Mouse (Mus musculus): ENCODE results near the gene Cryba2. TPM values are rescaled to one million over a fixed set of nuclear protein-coding genes. Genes with fewer than 3 reads are reported as not detected.

Gene Cryba2
- polyA plus RNA-seq, 1 experiment from 2014 or later, result not detected

- Histone ChIP-seq H3K4me3 (ENCODE audit: low read depth, low read length) (no peak overlapping the region), H3K4me1 (ENCODE audit: control insufficient read depth, insufficient read depth, low read length) (no peaks in the 10 kb centered on the region), H3K27me3 (replicated peaks; ENCODE audit: control insufficient read depth, insufficient read depth, low read length) (no peaks in the 10 kb centered on the region), H3K9ac (ENCODE audit: low read length) (no peak overlapping the region), H3K4me2 (ENCODE audit: low read length) (no peak overlapping the region), H3K36me3 (ENCODE audit: control insufficient read depth, insufficient read depth, low read length) (no peaks in the 10 kb centered on the region), H3K9me3 (replicated peaks; ENCODE audit: control insufficient read depth, low read length) (0 out of 2 replicates have a peak, but pooled peaks cover 2% of the 10 kb centered on the region), H3K27ac (ENCODE audit: low read depth, low read length) (no peak overlapping the region)
- no peak for DNase-seq (ENCODE audit: low spot score)
- ATAC-seq, result no peak
- 16% methylated on average over 13 of the region's 13 CpGs for WGBS
Observed at GRCm38 (mm10) chr1:74915706-74916105, 22.8 kb upstream of the Cryba2 start.

DNA sequence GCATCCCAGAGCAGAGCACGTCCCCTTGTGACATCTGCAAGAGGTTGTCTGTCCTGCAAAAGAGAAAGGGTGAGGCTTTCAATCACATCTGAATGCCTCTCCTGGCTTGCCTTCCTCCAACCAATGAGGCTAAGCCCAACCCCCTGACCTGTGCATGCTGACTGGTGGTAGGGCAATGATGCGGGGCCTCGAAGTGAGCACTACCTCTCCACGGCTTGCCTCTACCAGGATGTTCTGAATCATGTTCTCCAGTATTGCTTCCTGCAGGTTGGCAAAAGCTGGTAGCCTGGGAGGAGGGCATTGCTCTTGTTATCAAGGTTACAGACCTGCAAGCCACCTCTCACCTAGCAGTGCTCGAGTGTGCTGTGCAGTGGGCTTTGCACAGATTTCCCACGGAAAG lies 9.2 kb upstream of the Cryba2 start:
- Histone ChIP-seq H3K4me3 (ENCODE audit: low read depth, low read length) (no peak overlapping the region), H3K27me3 (replicated peaks; ENCODE audit: control insufficient read depth, insufficient read depth, low read length) (peaks cover 50% of the 10 kb centered on the region), H3K9me3 (replicated peaks; ENCODE audit: control insufficient read depth, low read length) (no peaks in the 10 kb centered on the region), H3K9ac (ENCODE audit: low read length) (no peak overlapping the region), H3K4me2 (ENCODE audit: low read length) (no peak overlapping the region), H3K36me3 (ENCODE audit: control insufficient read depth, insufficient read depth, low read length) (no peaks in the 10 kb centered on the region), H3K4me1 (ENCODE audit: control insufficient read depth, insufficient read depth, low read length) (peaks cover 4% of the 10 kb centered on the region; the same call in 1 of the 2 replicates), H3K27ac (ENCODE audit: low read depth, low read length) (no peak overlapping the region)
- WGBS, result 36% methylated on average over 6 of the region's 6 CpGs
- DNase-seq (ENCODE audit: low spot score), result no peak
- ATAC-seq, result no peak

DNA sequence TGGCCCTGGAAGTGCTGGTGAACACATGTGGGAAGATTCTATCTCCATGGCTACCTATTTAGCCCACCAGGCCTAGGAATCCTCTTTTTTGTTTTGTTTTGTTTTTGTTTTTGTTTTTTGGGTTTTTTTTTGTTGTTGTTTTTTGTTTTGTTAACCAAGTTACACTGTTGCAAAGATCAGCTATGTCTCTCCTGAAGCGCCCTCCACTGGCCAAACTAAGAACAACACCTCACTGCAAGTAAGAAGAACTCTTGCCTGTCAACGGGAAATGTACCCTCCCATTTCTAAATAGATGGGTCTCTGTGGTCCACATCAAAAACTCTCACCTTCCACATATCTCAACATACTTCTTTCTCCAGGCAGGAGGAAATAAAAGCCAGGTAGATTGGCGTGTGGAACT lies 8.7 kb upstream of the Cryba2 start:
- H3K4me1 ChIP-seq (ENCODE audit: control insufficient read depth, insufficient read depth, low read length), result peaks cover 4% of the 10 kb centered on the region; the same call in 1 of the 2 replicates
- no peak overlapping the region for H3K4me2 ChIP-seq (ENCODE audit: low read length)
- no peaks in the 10 kb centered on the region for H3K9me3 ChIP-seq (replicated peaks; ENCODE audit: control insufficient read depth, low read length)
- H3K36me3 ChIP-seq (ENCODE audit: control insufficient read depth, insufficient read depth, low read length), result no peaks in the 10 kb centered on the region
- no peak for ATAC-seq
- DNase-seq (ENCODE audit: low spot score), result no peak
- 3% methylated on average over 3 of the region's 3 CpGs for WGBS
- no peak overlapping the region for H3K9ac ChIP-seq (ENCODE audit: low read length)
- peaks cover 55% of the 10 kb centered on the region for H3K27me3 ChIP-seq (replicated peaks; ENCODE audit: control insufficient read depth, insufficient read depth, low read length)
- no peak overlapping the region for H3K4me3 ChIP-seq (ENCODE audit: low read depth, low read length)
- no peak overlapping the region for H3K27ac ChIP-seq (ENCODE audit: low read depth, low read length)

DNA sequence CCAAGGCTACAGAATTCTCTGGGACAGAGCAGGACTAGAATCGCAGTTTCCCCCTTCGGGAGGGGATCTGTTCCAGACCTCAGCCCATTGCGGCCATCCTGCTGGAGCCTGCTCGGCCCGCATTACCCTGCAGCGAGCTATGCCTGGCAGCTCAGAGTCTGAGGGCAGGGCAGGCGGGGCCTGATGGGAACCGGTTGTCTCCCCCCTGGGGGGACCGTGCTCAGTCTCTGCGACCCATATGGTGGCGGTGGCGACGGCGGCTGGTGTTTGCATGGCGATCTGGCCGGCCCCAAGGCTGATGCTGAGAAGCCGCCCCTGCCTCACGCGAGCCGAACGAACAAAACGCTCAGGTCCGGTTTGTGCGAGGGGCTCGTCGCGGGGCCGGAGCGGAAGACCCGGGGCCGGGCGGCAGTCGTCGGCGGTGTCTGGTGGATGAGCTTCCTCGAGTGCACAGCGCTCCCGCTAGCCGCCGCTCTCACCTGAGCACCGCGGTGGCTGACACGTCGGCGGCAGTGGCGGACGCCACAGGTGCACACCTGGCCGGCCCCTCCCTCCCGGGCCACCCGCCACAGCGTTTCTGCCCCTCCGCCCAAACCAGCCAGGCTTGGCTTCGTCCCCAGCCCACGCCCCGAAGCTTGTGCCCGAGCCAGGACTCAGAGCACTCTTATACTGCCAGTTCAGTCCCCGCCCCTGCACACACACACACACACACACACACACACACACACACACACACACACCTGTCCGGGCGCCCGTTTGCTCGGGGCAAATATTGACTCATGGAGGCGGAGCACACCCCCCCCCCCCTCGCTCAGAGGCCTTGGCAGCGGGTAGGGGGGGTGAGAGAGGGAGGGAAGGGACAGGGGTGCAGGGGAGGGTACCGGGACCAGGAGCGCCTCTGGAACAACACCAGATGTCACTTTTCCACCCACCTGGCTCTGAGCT lies 7.7 kb upstream of the Cryba2 start:
- DNase-seq (ENCODE audit: low spot score) (no peak), ATAC-seq (peak; percentile 42)
- Histone ChIP-seq H3K4me1 (ENCODE audit: control insufficient read depth, insufficient read depth, low read length) (peaks cover 4% of the 10 kb centered on the region; the same call in 1 of the 2 replicates), H3K27ac (ENCODE audit: low read depth, low read length) (no peak overlapping the region), H3K4me2 (ENCODE audit: low read length) (peak overlapping the region; percentile 61), H3K36me3 (ENCODE audit: control insufficient read depth, insufficient read depth, low read length) (no peaks in the 10 kb centered on the region), H3K4me3 (ENCODE audit: low read depth, low read length) (peak overlapping the region; percentile 28), H3K9me3 (replicated peaks; ENCODE audit: control insufficient read depth, low read length) (no peaks in the 10 kb centered on the region), H3K9ac (ENCODE audit: low read length) (peak overlapping the region; percentile 43), H3K27me3 (replicated peaks; ENCODE audit: control insufficient read depth, insufficient read depth, low read length) (peaks cover 61% of the 10 kb centered on the region)
- under 1% methylated on average over 62 of the region's 66 CpGs for WGBS

- no peak for DNase-seq (ENCODE audit: low spot score)
- Histone ChIP-seq H3K9ac (ENCODE audit: low read length) (no peak overlapping the region), H3K4me1 (ENCODE audit: control insufficient read depth, insufficient read depth, low read length) (peaks cover 4% of the 10 kb centered on the region; the same call in 1 of the 2 replicates), H3K4me3 (ENCODE audit: low read depth, low read length) (no peak overlapping the region), H3K27me3 (replicated peaks; ENCODE audit: control insufficient read depth, insufficient read depth, low read length) (peaks cover 71% of the 10 kb centered on the region), H3K27ac (ENCODE audit: low read depth, low read length) (no peak overlapping the region), H3K9me3 (replicated peaks; ENCODE audit: control insufficient read depth, low read length) (no peaks in the 10 kb centered on the region), H3K36me3 (ENCODE audit: control insufficient read depth, insufficient read depth, low read length) (no peaks in the 10 kb centered on the region), H3K4me2 (ENCODE audit: low read length) (no peak overlapping the region)
- 6% methylated on average over 8 of the region's 10 CpGs for WGBS
- peak; percentile 78 for ATAC-seq
Observed at GRCm38 (mm10) chr1:74898656-74899431, 5.9 kb upstream of the Cryba2 start.

GRCm38 (mm10) chr1:74897976-74898375 lies 5.0 kb upstream of the Cryba2 start:
- H3K9ac ChIP-seq (ENCODE audit: low read length), result no peak overlapping the region
- no peak for DNase-seq (ENCODE audit: low spot score)
- H3K9me3 ChIP-seq (replicated peaks; ENCODE audit: control insufficient read depth, low read length), result no peaks in the 10 kb centered on the region
- H3K4me3 ChIP-seq (ENCODE audit: low read depth, low read length), result no peak overlapping the region
- H3K27me3 ChIP-seq (replicated peaks; ENCODE audit: control insufficient read depth, insufficient read depth, low read length), result peaks cover 77% of the 10 kb centered on the region
- no peak overlapping the region for H3K4me2 ChIP-seq (ENCODE audit: low read length)
- WGBS, result 4% methylated on average over 7 of the region's 7 CpGs
- no peaks in the 10 kb centered on the region for H3K36me3 ChIP-seq (ENCODE audit: control insufficient read depth, insufficient read depth, low read length)
- peaks cover 4% of the 10 kb centered on the region; the same call in 1 of the 2 replicates for H3K4me1 ChIP-seq (ENCODE audit: control insufficient read depth, insufficient read depth, low read length)
- no peak overlapping the region for H3K27ac ChIP-seq (ENCODE audit: low read depth, low read length)
- no peak for ATAC-seq

DNA sequence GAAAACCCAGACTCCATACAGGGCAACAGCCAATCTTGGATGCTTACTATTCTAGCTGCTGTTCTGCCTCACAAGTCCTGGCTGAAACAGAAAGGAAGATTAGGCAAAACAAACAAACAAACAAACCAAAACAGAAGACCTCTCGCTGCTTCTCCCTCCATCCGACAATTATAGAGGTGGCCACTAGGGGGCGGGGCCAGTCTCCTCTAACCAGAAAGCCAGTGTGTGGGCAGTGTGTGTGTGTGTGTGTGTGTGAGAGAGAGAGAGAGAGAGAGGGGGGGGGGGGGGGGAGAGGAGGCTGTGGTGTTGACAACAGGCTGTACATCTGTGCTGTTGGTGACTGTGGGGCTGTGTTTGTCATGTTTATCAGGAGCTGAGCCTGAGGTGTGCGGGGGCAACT lies 2.0 kb upstream of the Cryba2 start:
- H3K27ac ChIP-seq (ENCODE audit: low read depth, low read length), result no peak overlapping the region
- H3K4me3 ChIP-seq (ENCODE audit: low read depth, low read length), result no peak overlapping the region
- no peaks in the 10 kb centered on the region for H3K36me3 ChIP-seq (ENCODE audit: control insufficient read depth, insufficient read depth, low read length)
- 21% methylated on average over 4 of the region's 4 CpGs for WGBS
- no peak overlapping the region for H3K4me2 ChIP-seq (ENCODE audit: low read length)
- H3K9ac ChIP-seq (ENCODE audit: low read length), result no peak overlapping the region
- peak; percentile 67 for DNase-seq (ENCODE audit: low spot score)
- H3K27me3 ChIP-seq (replicated peaks; ENCODE audit: control insufficient read depth, insufficient read depth, low read length), result peaks cover 78% of the 10 kb centered on the region
- ATAC-seq, result peak; percentile 40; the same call in 1 of the 2 replicates
- no peaks in the 10 kb centered on the region for H3K9me3 ChIP-seq (replicated peaks; ENCODE audit: control insufficient read depth, low read length)
- H3K4me1 ChIP-seq (ENCODE audit: control insufficient read depth, insufficient read depth, low read length), result no peaks in the 10 kb centered on the region

GRCm38 (mm10) chr1:74892351-74893133 lies 401 bp downstream of the Cryba2 start:
- 1% methylated on average over 39 of the region's 39 CpGs for WGBS
- Histone ChIP-seq H3K36me3 (ENCODE audit: control insufficient read depth, insufficient read depth, low read length) (no peaks in the 10 kb centered on the region), H3K4me1 (ENCODE audit: control insufficient read depth, insufficient read depth, low read length) (no peaks in the 10 kb centered on the region), H3K27me3 (replicated peaks; ENCODE audit: control insufficient read depth, insufficient read depth, low read length) (peaks cover 77% of the 10 kb centered on the region), H3K27ac (ENCODE audit: low read depth, low read length) (no peak overlapping the region), H3K4me3 (ENCODE audit: low read depth, low read length) (peak overlapping the region; percentile 9), H3K4me2 (ENCODE audit: low read length) (peak overlapping the region; percentile 38), H3K9ac (ENCODE audit: low read length) (peak overlapping the region; percentile 17; the same call in 1 of the 2 replicates), H3K9me3 (replicated peaks; ENCODE audit: control insufficient read depth, low read length) (no peaks in the 10 kb centered on the region)
- 0 out of 2 replicates have a peak, but pooled peaks have one; percentile 54 for ATAC-seq
- DNase-seq (ENCODE audit: low spot score), result no peak

All from forebrain, embryonic 14.5 days (tissue).